Mouse (Mus musculus) E14TG2a.4 (cell line): Measurements from ENCODE around the gene Hpcal1.

Experiments
- CTCF ChIP-seq: conservative IDR thresholded peaks from 2 replicates; pipeline ENCODE4 v1.5.1; 2014; ENCODE audit warnings: low read length
- POU5F1 ChIP-seq: IDR thresholded peaks from 2 replicates; pipeline ENCODE4 v1.6.1; 2014; ENCODE audit warnings: low read length, borderline replicate concordance

DNA sequence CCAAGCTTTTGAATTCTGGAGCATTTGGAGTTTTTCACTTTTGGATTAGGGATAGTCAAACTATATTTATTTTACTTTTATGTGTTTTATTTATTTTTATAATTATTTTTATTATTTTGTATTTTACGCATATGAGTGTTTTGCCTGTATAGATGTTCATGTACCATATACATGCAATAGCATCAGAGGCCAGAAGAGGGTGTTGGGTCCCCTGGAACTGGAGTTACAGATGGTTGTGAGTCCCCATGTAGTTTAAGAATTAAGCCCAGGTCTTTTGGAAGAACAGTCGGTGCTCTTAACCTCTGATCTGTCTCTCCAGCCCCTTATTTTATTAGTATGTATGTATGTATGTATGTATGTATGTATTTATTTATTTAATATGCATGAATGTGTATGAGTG lies 12.9 kb upstream of the Hpcal1 start:
- TF ChIP-seq CTCF, result no peak
- TF ChIP-seq POU5F1, result no peak
